Mouse (Mus musculus) liver, postnatal 0 days (tissue): ENCODE data around the gene Amigo1. TPM values are rescaled to one million over a fixed set of nuclear protein-coding genes. Genes with fewer than 3 reads are reported as not detected.

Experiments used
- ATAC-seq: fragments of 200-750 bp; cut with Nextera tagmentation; 2 replicates; pipeline ENCODE4 v1.8.0; 2017; ENCODE audit warnings: mild to moderate bottlenecking, moderate library complexity
- DNase-seq: peaks from one replicate; pipeline ENCODE4 v3.0.0-alpha.2; 2016
- H3K27ac ChIP-seq: fragments of 300-500 bp; sonication (generic); 2 replicates; pipeline ENCODE4 v1.5.1; 2014; ENCODE audit warnings: antibody characterized with exemption, moderate library complexity, mild to moderate bottlenecking, low read depth
- H3K27me3 ChIP-seq: fragments of 300-500 bp; sonication (generic); 2 replicates; pipeline ENCODE4 v1.6.1; 2014; ENCODE audit warnings: low read length, control low read depth, mixed read lengths; ENCODE audit not compliant: insufficient read depth
- H3K36me3 ChIP-seq: fragments of 300-500 bp; sonication (generic); replicated peaks from 2 replicates; pipeline ENCODE4 v1.6.1; 2014; ENCODE audit warnings: mild to moderate bottlenecking, control low read depth, low read length, moderate library complexity, mixed read lengths; ENCODE audit not compliant: insufficient read depth
- H3K4me1 ChIP-seq: fragments of 300-500 bp; sonication (generic); 2 replicates; pipeline ENCODE4 v1.6.1; 2014; ENCODE audit warnings: antibody characterized with exemption, mild to moderate bottlenecking, control low read depth; ENCODE audit not compliant: insufficient read depth
- H3K4me2 ChIP-seq: fragments of 300-500 bp; sonication (generic); 2 replicates; pipeline ENCODE4 v1.6.1; 2014; ENCODE audit warnings: low read depth, mild to moderate bottlenecking, low read length, moderate library complexity, mixed read lengths
- H3K4me3 ChIP-seq: fragments of 300-500 bp; sonication (generic); 2 replicates; pipeline ENCODE4 v1.5.1; 2014; ENCODE audit warnings: low read depth, low read length
- H3K9ac ChIP-seq: fragments of 300-500 bp; sonication (generic); replicated peaks from 2 replicates; pipeline ENCODE4 v1.6.1; 2014; ENCODE audit warnings: mild to moderate bottlenecking, moderate library complexity
- H3K9me3 ChIP-seq: fragments of 300-500 bp; sonication (generic); 2 replicates; pipeline ENCODE4 v1.6.1; 2016; ENCODE audit warnings: mild to moderate bottlenecking, control low read depth, low read length, mixed read lengths
- CTCF ChIP-seq: sonication (generic); IDR thresholded peaks from 2 replicates; pipeline ENCODE4 v1.5.1; 2016; ENCODE audit warnings: antibody characterized with exemption, low read depth
- EP300 ChIP-seq: IDR thresholded peaks from 2 replicates; pipeline ENCODE4 v1.6.1; 2016; ENCODE audit warnings: antibody characterized with exemption, low read depth, mild to moderate bottlenecking
- WGBS: fragments of 180-500 bp; shearing (Covaris S2); extraction: QIAGEN DNeasy Blood & Tissue Kit; methylation state at CpG from one replicate; pipeline ENCODE4 v1.1.7; 2014; ENCODE audit not compliant: insufficient replicate concordance; 5-methylcytosine and 5-hydroxymethylcytosine counted together
- polyA plus RNA-seq: library from polyadenylated mRNA; unstranded; fragments of >200 nt; fragmentation: Nextera tagmentation; extraction: Ambion mirVana; gene quantifications from 2 replicates; pipeline ENCODE4 v1.2.1, GENCODE M21; 2015

Gene Amigo1
- polyA plus RNA-seq, 1 experiment from 2014 or later, result 1.2 TPM

DNA sequence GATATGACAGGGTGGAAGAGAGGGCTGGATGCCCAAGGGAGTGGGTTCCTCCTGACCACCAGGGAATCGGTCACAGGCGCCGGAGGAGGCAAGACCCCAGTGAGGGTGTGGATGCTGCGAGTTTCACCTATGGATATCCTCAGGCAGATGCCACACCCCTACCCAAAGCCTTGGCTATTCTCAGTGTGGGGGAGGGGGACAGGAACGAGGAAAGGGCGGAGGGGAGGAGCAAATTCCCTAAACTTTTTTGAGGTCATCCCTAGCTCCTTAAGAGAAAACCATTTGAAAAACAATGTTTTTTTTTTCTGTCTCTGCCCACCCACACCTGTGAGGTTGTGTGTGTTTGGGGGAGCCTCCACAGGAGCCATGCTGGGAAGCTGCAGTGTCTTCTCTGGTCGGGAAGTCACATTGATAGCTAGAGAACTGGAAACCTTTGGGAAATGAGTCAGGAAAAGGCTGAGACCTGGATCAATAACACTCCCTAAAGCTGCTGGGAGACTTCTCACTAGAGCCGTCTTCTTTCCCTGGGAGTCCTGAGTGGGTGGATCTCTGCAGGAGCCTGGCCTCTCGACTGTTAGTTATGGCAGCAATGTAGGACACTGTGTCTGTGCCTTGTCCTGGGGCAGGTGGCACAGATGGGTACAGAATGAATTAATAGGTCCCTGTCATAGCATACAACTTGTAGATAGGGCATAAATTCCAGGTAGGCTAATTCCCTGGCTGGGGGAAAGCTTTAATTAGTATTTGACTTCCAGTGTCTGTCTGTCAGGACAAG lies 2.8 kb downstream of the Amigo1 start:
- Histone ChIP-seq H3K4me2 (no peak overlapping the region), H3K36me3 (no peaks in the 10 kb centered on the region; the same call in 1 of the 2 replicates), H3K9ac (no peak overlapping the region), H3K9me3 (no peaks in the 10 kb centered on the region), H3K27me3 (peaks cover 7% of the 10 kb centered on the region; the same call in 1 of the 2 replicates), H3K4me3 (no peak overlapping the region), H3K27ac (no peak overlapping the region), H3K4me1 (peaks cover 15% of the 10 kb centered on the region)
- TF ChIP-seq CTCF (no peak), EP300 (no peak)
- DNase-seq, result no peak
- 76% methylated on average over 9 of the region's 9 CpGs for WGBS
- no peak for ATAC-seq

DNA sequence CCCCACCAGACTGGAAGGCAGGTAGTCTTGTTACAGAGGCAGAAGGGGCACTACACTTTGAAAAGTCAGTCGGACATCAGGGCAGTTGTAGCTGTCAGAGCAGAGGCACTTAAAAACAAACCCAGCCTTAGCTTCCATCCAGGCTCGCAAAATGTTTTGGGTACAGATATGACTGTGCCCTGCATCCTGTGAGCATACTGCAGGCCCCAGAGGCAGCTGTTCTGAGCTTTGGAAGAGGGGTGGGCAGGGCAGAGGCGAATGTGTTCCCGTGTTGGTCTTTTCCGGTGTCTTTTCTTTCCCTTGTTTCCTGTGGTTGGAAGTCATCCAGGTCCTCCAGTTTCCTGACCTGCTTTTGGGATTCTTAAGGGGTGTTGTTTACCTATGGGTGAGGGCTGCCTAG lies 3.8 kb downstream of the Amigo1 start:
- Histone ChIP-seq H3K4me3 (no peak overlapping the region), H3K27ac (no peak overlapping the region), H3K4me2 (no peak overlapping the region), H3K36me3 (no peaks in the 10 kb centered on the region; the same call in 1 of the 2 replicates), H3K27me3 (peaks cover 7% of the 10 kb centered on the region; the same call in 1 of the 2 replicates), H3K9me3 (no peaks in the 10 kb centered on the region), H3K4me1 (peaks cover 15% of the 10 kb centered on the region), H3K9ac (no peak overlapping the region)
- TF ChIP-seq CTCF (no peak), EP300 (no peak)
- ATAC-seq (no peak), DNase-seq (no peak)
- WGBS, result 43% methylated on average over 5 of the region's 5 CpGs

DNA sequence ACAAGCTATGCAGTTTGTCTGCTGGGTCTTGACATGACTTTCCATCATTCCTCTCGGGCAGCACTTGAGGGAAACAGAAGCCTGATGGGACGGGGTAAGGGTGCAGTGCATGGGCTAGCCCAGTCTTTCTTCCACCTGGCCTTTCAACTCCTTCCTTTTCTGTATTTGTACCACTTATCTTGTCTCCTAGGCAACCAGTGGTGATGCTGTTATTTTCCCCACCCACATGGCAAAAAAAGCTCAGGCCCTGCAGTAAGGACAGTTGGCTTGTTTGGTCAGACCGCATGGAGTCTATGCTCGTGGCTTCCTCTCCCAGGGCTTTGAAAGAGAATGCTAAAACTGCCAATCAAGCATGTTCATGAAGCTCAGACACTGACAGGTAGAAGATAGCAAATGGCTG lies 7.6 kb downstream of the Amigo1 start:
- TF ChIP-seq CTCF, result no peak
- TF ChIP-seq EP300, result no peak
- no peak overlapping the region for H3K4me2 ChIP-seq
- ATAC-seq, result no peak
- H3K4me3 ChIP-seq, result no peak overlapping the region
- H3K36me3 ChIP-seq, result peaks cover 2% of the 10 kb centered on the region; the same call in 1 of the 2 replicates
- 68% methylated on average over 4 of the region's 4 CpGs for WGBS
- H3K27ac ChIP-seq, result no peak overlapping the region
- no peaks in the 10 kb centered on the region for H3K27me3 ChIP-seq
- H3K9me3 ChIP-seq, result no peaks in the 10 kb centered on the region
- H3K9ac ChIP-seq, result no peak overlapping the region
- DNase-seq, result no peak
- peaks cover 6% of the 10 kb centered on the region; the same call in 1 of the 2 replicates for H3K4me1 ChIP-seq

DNA sequence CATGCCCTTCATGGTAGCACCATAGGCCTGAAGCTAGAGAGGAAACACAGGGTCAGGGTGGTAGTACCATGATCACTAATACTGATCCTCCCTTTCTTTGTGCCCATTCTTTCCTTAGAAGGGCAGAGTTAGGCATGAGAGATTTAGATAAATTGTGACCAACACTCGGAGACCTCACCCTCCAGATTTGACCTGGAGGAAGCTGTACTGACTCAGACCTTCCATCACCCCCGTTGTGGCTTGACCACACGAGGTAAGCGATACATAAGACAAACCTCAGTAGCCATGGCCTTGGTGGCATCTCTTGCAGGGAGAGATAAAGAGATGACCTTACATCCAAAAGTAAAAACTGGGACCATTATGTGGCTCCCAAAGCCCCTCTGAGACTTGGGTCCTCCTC lies 9.2 kb downstream of the Amigo1 start:
- 80% methylated on average over 4 of the region's 4 CpGs for WGBS
- Histone ChIP-seq H3K4me1 (peaks cover 11% of the 10 kb centered on the region), H3K27me3 (no peaks in the 10 kb centered on the region), H3K9ac (no peak overlapping the region), H3K36me3 (peaks cover 4% of the 10 kb centered on the region; the same call in 1 of the 2 replicates), H3K27ac (no peak overlapping the region), H3K4me2 (no peak overlapping the region), H3K9me3 (no peaks in the 10 kb centered on the region), H3K4me3 (no peak overlapping the region)
- TF ChIP-seq EP300, result no peak
- TF ChIP-seq CTCF, result no peak
- no peak for ATAC-seq
- DNase-seq, result no peak

DNA sequence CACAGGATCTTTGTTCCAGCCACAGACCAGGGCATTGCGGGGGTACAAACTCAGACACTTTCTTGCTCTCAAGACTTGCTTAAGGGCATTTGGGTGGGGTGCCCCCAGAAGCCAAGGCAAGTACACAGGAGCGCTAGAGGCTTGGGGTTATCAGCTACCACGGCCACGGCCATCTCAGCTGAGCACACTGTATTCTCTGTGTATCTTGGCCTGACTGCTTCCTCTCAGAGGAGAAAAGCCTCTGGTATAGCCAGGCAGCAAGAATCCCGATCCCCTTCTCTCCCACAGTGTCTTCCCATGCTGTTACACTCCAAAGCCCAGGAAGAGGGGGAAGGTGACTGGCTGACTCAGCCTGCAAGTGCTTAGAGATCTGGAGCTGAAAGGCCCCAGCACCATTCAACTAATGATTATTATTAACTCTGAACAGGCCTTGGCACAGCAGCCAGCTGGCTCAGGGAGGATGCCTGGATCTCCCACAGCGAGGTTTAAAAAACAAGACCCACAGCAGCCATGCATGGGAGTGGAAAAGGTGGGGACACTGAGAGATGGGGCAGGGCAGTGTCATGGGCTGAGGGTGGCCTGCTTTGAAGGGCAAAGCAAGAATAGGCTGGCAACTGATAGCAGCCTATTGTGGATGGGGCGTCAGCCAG lies 9.9 kb downstream of the Amigo1 start:
- Histone ChIP-seq H3K9ac (no peak overlapping the region; the same call in 1 of the 2 replicates), H3K27me3 (no peaks in the 10 kb centered on the region), H3K36me3 (peaks cover 4% of the 10 kb centered on the region; the same call in 1 of the 2 replicates), H3K4me2 (no peak overlapping the region), H3K27ac (no peak overlapping the region), H3K4me1 (peaks cover 13% of the 10 kb centered on the region), H3K9me3 (no peaks in the 10 kb centered on the region), H3K4me3 (no peak overlapping the region)
- WGBS, result 68% methylated on average over 7 of the region's 7 CpGs
- DNase-seq (no peak), ATAC-seq (no peak)
- TF ChIP-seq CTCF, result no peak
- no peak for TF ChIP-seq EP300

DNA sequence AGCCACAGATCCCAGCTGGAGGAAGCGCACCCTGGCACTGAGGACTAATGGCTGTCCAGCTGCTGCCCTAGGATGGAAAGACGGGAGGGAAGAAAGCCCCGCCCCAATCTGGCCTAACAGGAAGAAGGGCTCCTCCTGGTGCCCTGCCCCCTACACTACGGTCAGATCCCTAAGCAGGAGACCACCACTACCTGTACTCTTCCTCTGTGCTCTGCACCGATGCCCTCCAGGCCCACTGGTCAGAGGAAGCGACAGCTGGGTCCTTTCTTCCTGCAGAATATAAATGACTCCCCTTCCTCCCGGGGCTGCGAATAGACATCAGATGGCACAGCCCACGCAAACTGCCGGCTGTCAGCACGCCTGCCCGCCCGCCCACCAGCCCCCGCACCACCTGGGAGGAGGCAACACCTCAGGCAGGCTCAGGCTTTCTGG lies 10.9 kb downstream of the Amigo1 start:
- WGBS, result 29% methylated on average over 14 of the region's 14 CpGs
- H3K27ac ChIP-seq, result no peak overlapping the region
- peaks cover 4% of the 10 kb centered on the region; the same call in 1 of the 2 replicates for H3K36me3 ChIP-seq
- ATAC-seq, result no peak
- no peak overlapping the region for H3K9ac ChIP-seq
- DNase-seq, result no peak
- no peak overlapping the region for H3K4me2 ChIP-seq
- H3K4me3 ChIP-seq, result no peak overlapping the region
- H3K9me3 ChIP-seq, result no peaks in the 10 kb centered on the region
- H3K27me3 ChIP-seq, result no peaks in the 10 kb centered on the region
- TF ChIP-seq CTCF, result peak; percentile 32
- TF ChIP-seq EP300, result no peak
- peaks cover 15% of the 10 kb centered on the region for H3K4me1 ChIP-seq
